Mouse (Mus musculus): ENCODE results near the gene Auts2.

Auts2 gene

DNA sequence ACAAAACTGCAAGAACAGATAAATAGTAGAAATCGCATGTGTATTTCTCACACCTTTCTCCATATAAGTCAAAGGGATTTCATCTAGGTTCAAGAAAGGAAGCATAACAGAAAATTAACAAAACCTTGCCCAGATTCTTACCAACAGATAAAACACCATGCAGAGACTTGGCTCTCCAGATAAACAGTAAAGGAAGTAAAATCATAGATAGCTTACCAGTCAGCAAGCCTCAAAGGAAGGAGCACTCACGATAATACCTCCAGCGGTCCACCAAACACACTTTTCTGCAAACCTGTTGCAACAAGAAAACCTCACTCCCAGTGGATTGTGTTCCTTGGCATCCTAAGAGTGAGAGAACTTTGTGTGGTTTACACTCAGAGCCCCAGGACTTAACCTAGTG lies 147.2 kb downstream of the Auts2 start:
- in situ Hi-C loops (cut with MboI; ENCODE audit: unreplicated experiment in 2 of 2), result no loop called here

GRCm38 (mm10) chr5:132394800-132395575 lies 148.2 kb downstream of the Auts2 start:
- in situ Hi-C loops (cut with MboI; ENCODE audit: unreplicated experiment in 2 of 2), result no loop called here

- in situ Hi-C loops (cut with MboI; ENCODE audit: unreplicated experiment in 2 of 2), result no loop called here
Observed at GRCm38 (mm10) chr5:132391831-132392763, 151.0 kb downstream of the Auts2 start.

- in situ Hi-C loops (cut with MboI; ENCODE audit: unreplicated experiment in 2 of 2), result no loop called here
Observed at GRCm38 (mm10) chr5:132388746-132389145, 154.4 kb downstream of the Auts2 start.

GRCm38 (mm10) chr5:132385244-132385855 lies 157.8 kb downstream of the Auts2 start:
- in situ Hi-C loops (cut with MboI; ENCODE audit: unreplicated experiment in 2 of 2), result no loop called here

DNA sequence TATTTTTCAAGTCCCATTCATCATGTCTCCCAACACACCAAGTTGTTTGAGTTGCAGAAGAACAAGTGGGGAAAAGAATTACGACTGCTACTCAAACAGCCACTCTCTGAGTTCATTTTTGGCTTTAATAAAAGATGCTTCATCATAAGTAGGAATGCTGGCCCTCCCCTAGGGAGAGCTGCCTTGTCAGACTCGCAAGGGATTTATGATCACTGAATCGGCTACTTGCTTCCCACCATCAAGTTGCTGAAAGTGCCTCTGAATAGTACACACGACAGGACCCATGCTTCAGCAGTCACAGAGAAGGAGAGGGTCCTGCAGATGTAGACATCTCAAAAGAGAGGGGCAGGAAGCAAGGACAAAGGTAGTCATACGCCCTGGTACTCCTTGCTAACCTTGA lies 162.9 kb downstream of the Auts2 start:
- in situ Hi-C loops (cut with MboI; ENCODE audit: unreplicated experiment in 2 of 2), result no loop called here

- in situ Hi-C loops (cut with MboI; ENCODE audit: unreplicated experiment in 2 of 2), result no loop called here
Observed at GRCm38 (mm10) chr5:132378977-132379376, 164.2 kb downstream of the Auts2 start.

GRCm38 (mm10) chr5:132375130-132375529 lies 168.0 kb downstream of the Auts2 start:
- in situ Hi-C loops (cut with MboI; ENCODE audit: unreplicated experiment in 2 of 2), result no loop called here

DNA sequence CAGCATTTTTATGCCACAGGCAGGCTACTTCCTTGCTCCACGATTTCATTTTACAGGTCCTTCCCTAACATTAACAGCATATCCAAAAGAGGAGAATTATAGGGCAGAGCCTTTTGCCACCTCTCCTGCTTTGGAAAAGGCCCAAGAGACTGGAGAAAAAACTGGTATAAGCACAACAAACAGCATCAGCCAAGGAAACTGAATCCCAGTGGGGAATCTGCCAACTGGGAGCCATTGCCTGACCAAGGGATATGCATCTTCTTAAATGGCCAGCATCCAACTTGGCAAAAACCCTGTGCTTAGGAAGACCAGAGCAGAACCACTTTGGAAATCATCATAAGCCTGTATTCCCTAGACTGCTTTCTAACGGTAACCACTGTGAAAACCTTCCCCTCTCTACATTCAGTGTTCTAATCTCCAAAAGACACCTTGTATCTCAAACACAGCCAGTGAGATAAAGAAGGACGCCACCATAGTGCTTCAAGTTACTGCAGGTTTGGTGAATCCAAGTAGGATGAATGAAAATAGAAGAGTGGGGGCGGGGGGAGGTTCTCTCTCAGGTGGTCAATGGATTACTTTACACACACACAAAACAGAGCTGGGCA lies 169.6 kb downstream of the Auts2 start:
- in situ Hi-C loops (cut with MboI; ENCODE audit: unreplicated experiment in 2 of 2), result no loop called here

- in situ Hi-C loops (cut with MboI; ENCODE audit: unreplicated experiment in 2 of 2), result no loop called here
Observed at GRCm38 (mm10) chr5:132372605-132373004, 170.5 kb downstream of the Auts2 start.

DNA sequence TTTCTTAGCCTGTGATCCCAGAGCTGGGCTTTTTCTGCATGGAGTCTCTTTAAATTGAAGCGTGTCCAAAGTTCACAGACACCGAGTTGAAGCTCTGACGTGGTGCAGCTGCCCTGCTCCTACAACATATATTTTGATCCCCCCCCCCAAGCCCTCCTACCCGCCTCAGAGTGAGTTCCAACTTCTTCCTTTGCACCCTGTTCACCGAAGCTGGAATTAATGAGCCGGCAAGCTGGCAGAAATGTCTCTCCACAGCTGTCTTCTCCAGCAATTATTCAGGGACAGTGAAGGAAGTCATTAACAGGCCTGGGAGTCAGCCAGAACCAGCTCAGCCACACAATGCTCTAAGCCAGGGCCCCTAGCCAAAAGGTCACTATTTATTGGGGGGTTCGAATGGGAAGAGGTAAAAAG lies 174.5 kb downstream of the Auts2 start:
- in situ Hi-C loops (cut with MboI; ENCODE audit: unreplicated experiment in 2 of 2), result no loop called here

GRCm38 (mm10) chr5:132361276-132361675 lies 181.9 kb downstream of the Auts2 start:
- in situ Hi-C loops (cut with MboI; ENCODE audit: unreplicated experiment in 2 of 2), result no loop called here

- in situ Hi-C loops (cut with MboI; ENCODE audit: unreplicated experiment in 2 of 2), result no loop called here
Observed at GRCm38 (mm10) chr5:132357726-132358125, 185.4 kb downstream of the Auts2 start.

DNA sequence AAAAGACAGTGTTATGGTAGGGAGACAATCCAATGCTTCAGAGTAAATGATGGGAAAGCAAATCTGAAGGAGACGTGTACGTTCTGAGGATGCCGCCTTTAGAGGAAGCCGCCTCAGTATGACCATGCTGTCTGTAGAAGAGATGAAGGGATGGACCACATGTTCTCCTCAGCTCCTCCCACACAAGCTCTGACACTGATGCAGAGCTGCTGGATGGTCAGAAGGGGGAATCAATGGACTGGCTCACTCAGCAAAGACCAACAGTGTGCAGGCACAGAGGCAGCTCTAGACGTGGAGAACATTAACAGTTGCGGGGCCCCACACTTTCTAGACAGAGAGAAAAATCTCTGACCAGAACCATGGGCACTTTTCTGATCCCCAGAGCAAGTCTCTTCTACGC lies 187.2 kb downstream of the Auts2 start:
- in situ Hi-C loops (cut with MboI; ENCODE audit: unreplicated experiment in 2 of 2), result no loop called here

DNA sequence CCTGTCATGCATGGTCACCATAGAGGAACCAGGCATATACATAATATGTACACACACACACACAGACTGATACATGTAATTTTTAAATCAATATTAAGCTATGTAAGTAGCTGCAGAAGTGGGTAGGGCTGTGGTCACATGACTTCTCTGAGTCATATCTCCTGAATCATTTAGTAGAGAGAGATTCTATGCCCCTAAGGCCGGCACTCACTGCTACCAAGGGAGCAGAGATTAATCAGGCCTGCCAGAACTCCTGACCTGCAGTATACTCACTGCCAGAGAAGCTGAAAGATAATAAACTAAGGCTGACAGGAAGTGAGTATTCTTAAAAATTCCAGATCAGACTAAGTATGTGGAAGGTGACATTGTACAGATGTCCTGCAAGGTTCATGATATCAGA lies 190.7 kb downstream of the Auts2 start:
- in situ Hi-C loops (cut with MboI; ENCODE audit: unreplicated experiment in 2 of 2), result no loop called here

DNA sequence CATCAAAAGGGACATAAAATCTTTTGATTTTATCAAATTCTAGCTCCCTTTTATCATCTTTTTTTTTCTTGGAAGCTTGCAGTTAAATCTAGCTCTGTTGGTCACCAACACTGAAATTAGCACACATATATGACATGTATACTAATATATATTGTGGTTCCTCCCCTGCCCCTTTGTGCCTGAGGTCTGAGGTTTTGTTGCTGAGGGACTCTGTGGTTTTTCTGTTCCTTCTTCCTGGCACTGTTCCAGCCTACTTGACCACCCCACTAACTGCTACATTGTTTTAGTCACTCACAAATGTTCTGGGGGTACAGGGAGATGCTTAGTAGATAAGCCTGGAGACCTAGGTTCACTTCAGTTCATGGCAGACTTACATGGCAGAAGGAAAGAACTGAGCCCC lies 192.0 kb downstream of the Auts2 start:
- in situ Hi-C loops (cut with MboI; ENCODE audit: unreplicated experiment in 2 of 2), result no loop called here

- in situ Hi-C loops (cut with MboI; ENCODE audit: unreplicated experiment in 2 of 2), result no loop called here
Observed at GRCm38 (mm10) chr5:132341315-132341714, 201.8 kb downstream of the Auts2 start.

GRCm38 (mm10) chr5:132337677-132338076 lies 205.5 kb downstream of the Auts2 start:
- in situ Hi-C loops (cut with MboI; ENCODE audit: unreplicated experiment in 2 of 2), result no loop called here

- in situ Hi-C loops (cut with MboI; ENCODE audit: unreplicated experiment in 2 of 2), result no loop called here
Observed at GRCm38 (mm10) chr5:132335719-132336118, 207.4 kb downstream of the Auts2 start.

- in situ Hi-C loops (cut with MboI; ENCODE audit: unreplicated experiment in 2 of 2), result no loop called here
Observed at GRCm38 (mm10) chr5:132334796-132335195, 208.3 kb downstream of the Auts2 start.

GRCm38 (mm10) chr5:132333744-132334143 lies 209.4 kb downstream of the Auts2 start:
- in situ Hi-C loops (cut with MboI; ENCODE audit: unreplicated experiment in 2 of 2), result no loop called here

Measured in v-Abl transformed pro-B cells (cell line).